Mouse (Mus musculus): ENCODE measurements at regions not wholly inside any gene's neighbourhood (a gene's known extent, or its start where the extent isn't known, plus 50 kb on each side); places are given as distances from the start of the nearest gene placed in this dataset.

DNA sequence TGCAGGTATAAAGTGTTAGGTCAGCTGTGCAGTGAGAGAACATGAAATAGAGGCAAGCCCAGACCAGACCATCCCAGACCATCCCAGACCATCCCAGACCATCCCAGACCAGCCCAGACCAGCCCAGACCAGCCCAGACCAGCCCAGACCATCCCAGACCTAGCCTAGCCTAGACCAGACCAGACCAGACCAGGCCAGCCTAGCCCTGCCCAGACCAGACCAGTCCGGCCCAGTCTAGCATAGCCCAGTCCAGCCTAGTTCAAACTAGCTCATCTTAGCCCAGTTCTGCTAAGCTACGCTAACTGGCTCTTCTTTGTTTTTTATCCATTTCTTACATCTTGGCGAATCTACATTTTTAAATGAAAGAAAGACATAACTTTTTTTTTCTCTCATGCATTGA is 1015.9 kb downstream of the Car8 start:
- Histone ChIP-seq H3K27ac (ENCODE audit: low read length) (no peak overlapping the region), H3K36me3 (ENCODE audit: control insufficient read depth, insufficient read depth) (no peaks in the 10 kb centered on the region), H3K9ac (ENCODE audit: low read depth, low read length) (no peak overlapping the region), H3K9me3 (replicated peaks; ENCODE audit: control insufficient read depth, low read length) (no peaks in the 10 kb centered on the region), H3K4me3 (ENCODE audit: low read depth, low read length) (no peak overlapping the region), H3K4me2 (ENCODE audit: low read depth, low read length) (no peak overlapping the region), H3K27me3 (ENCODE audit: control insufficient read depth, insufficient read depth, low read depth, low read length) (no peaks in the 10 kb centered on the region), H3K4me1 (ENCODE audit: control insufficient read depth, low read depth, low read length) (no peaks in the 10 kb centered on the region)
- WGBS (ENCODE audit: insufficient replicate concordance), result 62% methylated on average over 3 of the region's 3 CpGs
- no peak for ATAC-seq (ENCODE audit: low read depth)

DNA sequence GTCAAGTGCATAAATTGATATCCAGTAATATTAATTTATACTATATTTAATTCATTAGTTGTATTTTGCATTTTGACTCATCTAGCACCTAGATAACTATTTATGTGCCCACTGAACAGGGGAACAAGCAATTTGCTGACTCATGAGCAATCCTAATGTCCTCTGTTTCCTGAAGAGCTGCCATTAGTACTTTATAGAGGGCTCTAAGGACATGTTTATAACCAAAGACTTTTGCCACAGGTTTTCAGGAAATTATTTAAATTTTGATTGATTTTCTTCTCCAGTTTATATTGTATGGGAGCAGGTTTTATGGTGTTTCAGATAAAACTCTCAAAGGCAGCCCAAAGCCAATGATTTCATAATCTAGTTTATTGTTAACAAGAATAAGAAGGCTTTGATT is 1018.4 kb downstream of the Car8 start:
- Histone ChIP-seq H3K27ac (ENCODE audit: low read length) (no peak overlapping the region), H3K36me3 (ENCODE audit: control insufficient read depth, insufficient read depth) (no peaks in the 10 kb centered on the region)
- no peak for ATAC-seq (ENCODE audit: low read depth)

DNA sequence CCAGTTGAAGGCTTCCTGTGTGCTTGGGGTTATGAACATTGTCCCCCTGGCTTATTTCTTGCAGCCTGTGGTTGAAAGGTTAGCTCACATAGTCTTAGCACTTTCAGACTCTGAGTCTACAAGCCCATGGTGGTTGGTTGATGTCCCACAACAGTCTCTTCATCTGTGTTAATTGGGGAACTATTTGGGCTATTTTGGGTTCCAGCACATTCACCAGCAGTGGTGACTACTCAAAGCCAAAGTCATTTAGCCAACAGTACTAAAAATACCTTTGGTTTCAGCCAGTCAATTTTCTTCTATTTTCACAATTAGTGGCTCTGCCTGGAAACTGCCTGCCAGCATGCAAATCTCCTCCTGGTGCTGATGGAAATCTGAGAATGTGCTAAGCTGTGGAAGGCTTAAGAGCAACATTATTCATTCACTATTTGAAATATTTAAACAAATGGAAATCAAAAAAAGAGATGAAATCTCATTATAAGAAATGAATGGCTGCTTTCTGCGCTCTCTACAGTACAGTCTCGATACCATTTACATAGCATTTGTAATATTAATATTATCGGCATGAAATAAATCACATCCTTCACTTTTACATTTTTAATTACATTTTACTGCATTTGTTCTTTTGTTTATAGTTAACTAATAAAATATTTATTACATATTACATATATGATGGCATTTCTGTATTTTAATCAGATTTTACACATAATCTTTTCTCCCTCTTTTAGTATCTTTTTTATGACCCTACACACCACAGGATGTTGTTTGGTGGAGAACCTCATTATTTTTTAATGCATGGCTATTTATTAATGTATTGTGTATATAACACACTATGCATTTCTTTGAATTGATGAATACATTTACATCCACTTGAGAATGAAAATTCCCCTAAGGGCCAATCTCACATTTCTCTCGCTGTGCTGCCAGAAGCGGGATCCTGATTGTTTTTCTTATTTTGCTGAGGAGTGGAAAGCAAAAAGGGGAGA is 1023.5 kb downstream of the Car8 start:
- no peaks in the 10 kb centered on the region for H3K9me3 ChIP-seq (replicated peaks; ENCODE audit: control insufficient read depth, low read length)
- no peaks in the 10 kb centered on the region for H3K4me1 ChIP-seq (ENCODE audit: control insufficient read depth, low read depth, low read length)
- no peaks in the 10 kb centered on the region for H3K36me3 ChIP-seq (ENCODE audit: control insufficient read depth, insufficient read depth)
- H3K4me2 ChIP-seq (ENCODE audit: low read depth, low read length), result no peak overlapping the region
- no peak for ATAC-seq (ENCODE audit: low read depth)
- no peak overlapping the region for H3K27ac ChIP-seq (ENCODE audit: low read length)
- H3K9ac ChIP-seq (ENCODE audit: low read depth, low read length), result no peak overlapping the region
- no peaks in the 10 kb centered on the region for H3K27me3 ChIP-seq (ENCODE audit: control insufficient read depth, insufficient read depth, low read depth, low read length)
- 74% methylated on average over 5 of the region's 5 CpGs for WGBS (ENCODE audit: insufficient replicate concordance)
- H3K4me3 ChIP-seq (ENCODE audit: low read depth, low read length), result no peak overlapping the region

More for the DNA sequence above, 1018.4 kb downstream of the Car8 start:
- no peaks in the 10 kb centered on the region for H3K4me1 ChIP-seq (ENCODE audit: control insufficient read depth, low read depth, low read length)
- no peaks in the 10 kb centered on the region for H3K9me3 ChIP-seq (replicated peaks; ENCODE audit: control insufficient read depth, low read length)
- no peak overlapping the region for H3K4me2 ChIP-seq (ENCODE audit: low read depth, low read length)
- H3K4me3 ChIP-seq (ENCODE audit: low read depth, low read length), result no peak overlapping the region
- H3K27me3 ChIP-seq (ENCODE audit: control insufficient read depth, insufficient read depth, low read depth, low read length), result no peaks in the 10 kb centered on the region
- no peak overlapping the region for H3K9ac ChIP-seq (ENCODE audit: low read depth, low read length)

DNA sequence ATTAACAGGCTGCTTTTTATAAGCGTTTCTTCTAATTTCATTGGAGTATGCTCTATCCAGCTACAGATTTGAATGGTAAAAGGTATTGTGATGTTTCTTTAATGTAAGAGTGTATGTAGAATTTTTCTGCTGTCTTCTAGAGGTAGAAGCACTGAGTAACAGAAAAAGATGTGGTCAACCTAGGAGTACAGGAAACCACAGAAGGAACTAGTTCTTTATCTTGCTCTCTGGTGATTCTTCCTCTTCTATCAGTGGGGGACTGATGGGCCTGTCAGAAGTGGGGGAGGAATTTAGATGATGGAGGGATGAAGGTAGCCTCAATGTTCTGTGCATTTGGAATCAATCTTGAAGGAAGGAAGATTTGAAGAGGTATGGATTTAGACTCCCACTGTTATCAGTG is 1031.9 kb downstream of the Car8 start:
- no peak for ATAC-seq (ENCODE audit: low read depth)
- H3K4me2 ChIP-seq (ENCODE audit: low read depth, low read length), result no peak overlapping the region
- H3K36me3 ChIP-seq (ENCODE audit: control insufficient read depth, insufficient read depth), result no peaks in the 10 kb centered on the region
- no peaks in the 10 kb centered on the region for H3K4me1 ChIP-seq (ENCODE audit: control insufficient read depth, low read depth, low read length)
- no peaks in the 10 kb centered on the region for H3K9me3 ChIP-seq (replicated peaks; ENCODE audit: control insufficient read depth, low read length)
- 18% methylated on average over 1 of the region's 1 CpGs for WGBS (ENCODE audit: insufficient replicate concordance)
- no peak overlapping the region for H3K4me3 ChIP-seq (ENCODE audit: low read depth, low read length)
- no peak overlapping the region for H3K27ac ChIP-seq (ENCODE audit: low read length)
- no peaks in the 10 kb centered on the region for H3K27me3 ChIP-seq (ENCODE audit: control insufficient read depth, insufficient read depth, low read depth, low read length)
- no peak overlapping the region for H3K9ac ChIP-seq (ENCODE audit: low read depth, low read length)

DNA sequence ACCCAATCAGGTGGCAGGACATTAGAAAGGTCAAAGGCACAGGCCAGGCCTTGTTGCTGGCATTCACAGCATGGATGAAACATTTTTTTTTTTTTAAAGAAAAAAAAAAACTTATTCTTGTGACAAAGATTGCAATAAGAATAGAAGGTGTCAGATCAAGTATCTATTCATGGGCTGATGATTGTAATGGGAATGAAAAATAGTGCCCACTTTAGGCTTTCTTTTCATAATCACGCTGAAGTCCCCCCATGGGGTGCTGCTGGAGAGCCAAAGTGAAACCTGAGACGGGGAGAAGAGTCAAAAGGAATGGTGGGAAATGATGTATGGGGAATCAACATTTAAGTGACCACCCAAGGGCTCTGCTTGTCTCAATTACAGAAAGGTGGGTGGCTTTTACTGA is 1037.0 kb downstream of the Car8 start:
- WGBS (ENCODE audit: insufficient replicate concordance), result 64% methylated on average over 2 of the region's 2 CpGs
- no peaks in the 10 kb centered on the region for H3K27me3 ChIP-seq (ENCODE audit: control insufficient read depth, insufficient read depth, low read depth, low read length)

DNA sequence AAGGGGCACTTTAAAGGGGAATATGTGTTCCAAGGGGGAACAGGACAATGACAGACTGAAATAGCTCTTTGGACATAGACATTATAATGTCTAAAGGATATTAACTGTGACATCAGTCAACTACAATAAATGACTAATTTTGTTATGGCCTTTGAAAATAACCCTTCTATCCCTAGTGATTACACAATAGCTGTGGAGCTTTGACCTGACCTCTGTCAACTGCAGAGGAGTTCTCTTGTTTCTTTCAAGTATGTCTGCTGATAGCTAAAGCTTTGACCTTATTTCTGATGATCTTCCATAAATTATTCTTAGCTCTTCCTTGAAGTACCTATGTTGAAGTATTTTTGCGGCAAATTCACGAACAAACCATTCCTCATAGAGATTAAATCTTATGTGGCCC is 1038.9 kb downstream of the Car8 start:
- Histone ChIP-seq H3K27ac (ENCODE audit: low read length) (no peak overlapping the region), H3K4me1 (ENCODE audit: control insufficient read depth, low read depth, low read length) (no peaks in the 10 kb centered on the region), H3K36me3 (ENCODE audit: control insufficient read depth, insufficient read depth) (no peaks in the 10 kb centered on the region), H3K9me3 (replicated peaks; ENCODE audit: control insufficient read depth, low read length) (no peaks in the 10 kb centered on the region), H3K4me2 (ENCODE audit: low read depth, low read length) (no peak overlapping the region), H3K4me3 (ENCODE audit: low read depth, low read length) (no peak overlapping the region), H3K9ac (ENCODE audit: low read depth, low read length) (no peak overlapping the region), H3K27me3 (ENCODE audit: control insufficient read depth, insufficient read depth, low read depth, low read length) (no peaks in the 10 kb centered on the region)
- WGBS (ENCODE audit: insufficient replicate concordance), result 63% methylated on average over 2 of the region's 2 CpGs
- ATAC-seq (ENCODE audit: low read depth), result no peak

More for the DNA sequence above, 1037.0 kb downstream of the Car8 start:
- no peaks in the 10 kb centered on the region for H3K9me3 ChIP-seq (replicated peaks; ENCODE audit: control insufficient read depth, low read length)
- H3K4me3 ChIP-seq (ENCODE audit: low read depth, low read length), result no peak overlapping the region
- ATAC-seq (ENCODE audit: low read depth), result no peak
- H3K9ac ChIP-seq (ENCODE audit: low read depth, low read length), result no peak overlapping the region
- H3K4me1 ChIP-seq (ENCODE audit: control insufficient read depth, low read depth, low read length), result no peaks in the 10 kb centered on the region
- H3K4me2 ChIP-seq (ENCODE audit: low read depth, low read length), result no peak overlapping the region
- H3K27ac ChIP-seq (ENCODE audit: low read length), result no peak overlapping the region
- H3K36me3 ChIP-seq (ENCODE audit: control insufficient read depth, insufficient read depth), result no peaks in the 10 kb centered on the region

DNA sequence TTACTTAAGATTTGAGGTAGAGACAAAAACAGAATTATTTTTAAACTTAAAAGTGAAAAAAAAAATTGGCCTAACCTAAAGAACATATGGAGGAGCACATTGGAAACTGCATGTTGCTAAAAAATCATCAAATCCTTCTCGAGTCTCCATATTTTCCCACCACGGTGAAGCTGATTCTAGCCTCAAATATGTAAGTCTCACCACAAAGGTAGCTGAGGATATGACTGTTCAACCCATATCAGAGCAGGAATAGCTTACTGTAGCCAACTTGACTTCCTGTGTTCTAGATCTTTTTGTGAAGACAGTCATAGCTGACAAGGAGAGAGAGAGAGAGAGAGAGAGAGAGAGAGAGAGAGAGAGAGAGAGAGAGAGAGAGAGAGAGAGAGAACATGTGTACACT is 1039.8 kb downstream of the Car8 start:
- no peak overlapping the region for H3K4me2 ChIP-seq (ENCODE audit: low read depth, low read length)
- H3K27ac ChIP-seq (ENCODE audit: low read length), result no peak overlapping the region
- WGBS (ENCODE audit: insufficient replicate concordance), result 46% methylated on average over 2 of the region's 2 CpGs
- H3K4me3 ChIP-seq (ENCODE audit: low read depth, low read length), result no peak overlapping the region
- H3K9me3 ChIP-seq (replicated peaks; ENCODE audit: control insufficient read depth, low read length), result no peaks in the 10 kb centered on the region
- H3K36me3 ChIP-seq (ENCODE audit: control insufficient read depth, insufficient read depth), result no peaks in the 10 kb centered on the region
- H3K4me1 ChIP-seq (ENCODE audit: control insufficient read depth, low read depth, low read length), result no peaks in the 10 kb centered on the region
- H3K9ac ChIP-seq (ENCODE audit: low read depth, low read length), result no peak overlapping the region
- H3K27me3 ChIP-seq (ENCODE audit: control insufficient read depth, insufficient read depth, low read depth, low read length), result no peaks in the 10 kb centered on the region
- ATAC-seq (ENCODE audit: low read depth), result no peak

DNA sequence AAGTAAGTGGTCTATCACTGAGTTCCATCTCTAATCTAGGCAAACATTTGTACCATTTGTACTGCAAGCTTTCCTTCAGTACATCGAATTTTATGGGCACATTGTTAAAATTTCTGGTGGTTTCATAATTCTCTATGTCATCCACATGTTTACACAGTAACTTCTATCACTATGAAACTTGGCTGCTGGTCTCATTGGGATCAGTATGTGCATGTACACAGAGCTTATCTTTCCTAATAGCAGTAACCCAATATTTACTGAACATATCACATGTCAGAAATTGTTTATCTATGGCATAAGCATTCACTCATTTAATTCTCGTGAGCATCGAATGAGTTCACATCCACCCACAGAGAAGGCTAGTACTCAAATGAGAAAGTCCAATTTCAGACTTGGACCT is 1042.3 kb downstream of the Car8 start:
- no peak overlapping the region for H3K4me3 ChIP-seq (ENCODE audit: low read depth, low read length)
- no peaks in the 10 kb centered on the region for H3K27me3 ChIP-seq (ENCODE audit: control insufficient read depth, insufficient read depth, low read depth, low read length)
- no peak overlapping the region for H3K9ac ChIP-seq (ENCODE audit: low read depth, low read length)
- H3K4me2 ChIP-seq (ENCODE audit: low read depth, low read length), result no peak overlapping the region
- no peaks in the 10 kb centered on the region for H3K9me3 ChIP-seq (replicated peaks; ENCODE audit: control insufficient read depth, low read length)
- ATAC-seq (ENCODE audit: low read depth), result no peak
- no peaks in the 10 kb centered on the region for H3K36me3 ChIP-seq (ENCODE audit: control insufficient read depth, insufficient read depth)
- no peaks in the 10 kb centered on the region for H3K4me1 ChIP-seq (ENCODE audit: control insufficient read depth, low read depth, low read length)
- H3K27ac ChIP-seq (ENCODE audit: low read length), result no peak overlapping the region
- WGBS (ENCODE audit: insufficient replicate concordance), result 53% methylated on average over 3 of the region's 3 CpGs

DNA sequence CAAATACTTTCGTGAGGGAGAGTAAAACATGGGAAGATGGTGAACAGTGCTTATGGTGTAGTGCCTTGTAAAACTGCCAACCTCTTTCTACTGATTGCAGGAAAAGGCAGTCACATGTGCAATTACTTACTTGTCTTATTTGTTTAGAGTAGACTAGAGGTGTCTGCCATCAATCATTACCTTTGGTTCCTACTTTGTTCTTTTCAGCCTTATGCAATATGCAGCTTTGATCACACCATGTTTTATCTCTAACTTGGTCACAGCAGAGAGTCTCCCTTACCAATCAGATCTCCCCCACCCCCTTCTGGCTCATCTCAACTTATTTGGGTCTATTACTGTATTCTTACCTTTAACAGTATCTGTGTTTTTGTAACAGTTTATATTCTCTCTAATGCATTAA is 1043.2 kb downstream of the Car8 start:
- ATAC-seq (ENCODE audit: low read depth), result peak; percentile 39; the same call in 1 of the 2 replicates
- no peaks in the 10 kb centered on the region for H3K9me3 ChIP-seq (replicated peaks; ENCODE audit: control insufficient read depth, low read length)
- 47% methylated on average over 1 of the region's 1 CpGs for WGBS (ENCODE audit: insufficient replicate concordance)

More for the DNA sequence above, 1043.2 kb downstream of the Car8 start:
- Histone ChIP-seq H3K36me3 (ENCODE audit: control insufficient read depth, insufficient read depth) (no peaks in the 10 kb centered on the region), H3K9ac (ENCODE audit: low read depth, low read length) (no peak overlapping the region), H3K4me3 (ENCODE audit: low read depth, low read length) (no peak overlapping the region), H3K27ac (ENCODE audit: low read length) (no peak overlapping the region), H3K4me2 (ENCODE audit: low read depth, low read length) (no peak overlapping the region), H3K27me3 (ENCODE audit: control insufficient read depth, insufficient read depth, low read depth, low read length) (no peaks in the 10 kb centered on the region), H3K4me1 (ENCODE audit: control insufficient read depth, low read depth, low read length) (no peaks in the 10 kb centered on the region)

Data from liver, embryonic 16.5 days (tissue).